Mouse (Mus musculus) liver, embryonic 11.5 days (tissue): Measurements from ENCODE around the gene Tmem44. TPM values are rescaled to one million over a fixed set of nuclear protein-coding genes. Genes with fewer than 3 reads are reported as not detected.

Experiments used
- ATAC-seq: fragments of 200-750 bp; cut with Nextera tagmentation; replicated peaks from 2 replicates; pipeline ENCODE4 v1.8.0; 2017; ENCODE audit warnings: moderate number of reproducible peaks, mild to moderate bottlenecking, moderate TSS enrichment, moderate library complexity; ENCODE audit not compliant: low FRiP score
- DNase-seq: peaks from one replicate; pipeline ENCODE4 v3.0.0-alpha.2; 2017; ENCODE audit warnings: low spot score
- H3K27ac ChIP-seq: fragments of 300-500 bp; sonication (generic); 2 replicates; pipeline ENCODE4 v1.5.1; 2014; ENCODE audit warnings: mild to moderate bottlenecking, low read depth, low read length, control low read depth
- H3K27me3 ChIP-seq: fragments of 300-500 bp; sonication (generic); replicated peaks from 2 replicates; pipeline ENCODE4 v1.6.1; 2014; ENCODE audit warnings: low read length, mixed read lengths; ENCODE audit not compliant: control insufficient read depth, insufficient read depth
- H3K36me3 ChIP-seq: fragments of 300-500 bp; sonication (generic); 2 replicates; pipeline ENCODE4 v1.6.1; 2014; ENCODE audit warnings: mild to moderate bottlenecking, low read length, moderate library complexity, mixed read lengths; ENCODE audit not compliant: control insufficient read depth, insufficient read depth
- H3K4me1 ChIP-seq: fragments of 300-500 bp; sonication (generic); replicated peaks from 2 replicates; pipeline ENCODE4 v1.6.1; 2014; ENCODE audit warnings: low read length, mixed read lengths; ENCODE audit not compliant: control insufficient read depth, insufficient read depth
- H3K4me2 ChIP-seq: fragments of 300-500 bp; sonication (generic); 2 replicates; pipeline ENCODE4 v1.6.1; 2014; ENCODE audit warnings: mild to moderate bottlenecking, control low read depth, moderate library complexity
- H3K4me3 ChIP-seq: fragments of 300-500 bp; sonication (generic); 2 replicates; pipeline ENCODE4 v1.5.1; 2014; ENCODE audit warnings: low read depth, low read length, control low read depth
- H3K9ac ChIP-seq: fragments of 300-500 bp; sonication (generic); 2 replicates; pipeline ENCODE4 v1.6.1; 2014; ENCODE audit warnings: low read depth, low read length, control low read depth
- H3K9me3 ChIP-seq: fragments of 300-500 bp; sonication (generic); 2 replicates; pipeline ENCODE4 v1.6.1; 2016; ENCODE audit warnings: low read length, inconsistent platforms, mixed read lengths; ENCODE audit not compliant: control insufficient read depth
- WGBS: fragments of 180-500 bp; shearing (Covaris S2); extraction: QIAGEN DNeasy Blood & Tissue Kit; methylation state at CpG from one replicate; pipeline ENCODE4 v1.1.7; 2014; 5-methylcytosine and 5-hydroxymethylcytosine counted together
- polyA plus RNA-seq: library from polyadenylated mRNA; unstranded; fragments of >200 nt; fragmentation: Nextera tagmentation; extraction: Ambion mirVana; gene quantifications from 2 replicates; pipeline ENCODE4 v1.2.1, GENCODE M21; 2014

Gene Tmem44
- polyA plus RNA-seq, 1 experiment from 2014 or later = 3.5 TPM

GRCm38 (mm10) chr16:30544693-30545092 is 5.9 kb downstream of the Tmem44 start:
- ATAC-seq = no peak
- Histone ChIP-seq H3K27me3 (peaks cover 17% of the 10 kb centered on the region), H3K4me3 (no peak overlapping the region), H3K9me3 (no peaks in the 10 kb centered on the region), H3K9ac (no peak overlapping the region), H3K4me1 (no peaks in the 10 kb centered on the region), H3K36me3 (no peaks in the 10 kb centered on the region), H3K4me2 (no peak overlapping the region), H3K27ac (no peak overlapping the region)
- WGBS = 60% methylated on average over 4 of the region's 4 CpGs
- no peak for DNase-seq

GRCm38 (mm10) chr16:30543386-30543785 is 7.3 kb downstream of the Tmem44 start:
- ATAC-seq = no peak
- no peak overlapping the region for H3K9ac ChIP-seq
- 83% methylated on average over 9 of the region's 9 CpGs for WGBS
- no peak overlapping the region for H3K4me2 ChIP-seq
- DNase-seq = no peak
- no peaks in the 10 kb centered on the region for H3K36me3 ChIP-seq
- no peaks in the 10 kb centered on the region for H3K4me1 ChIP-seq
- H3K9me3 ChIP-seq = no peaks in the 10 kb centered on the region
- H3K4me3 ChIP-seq = no peak overlapping the region
- peaks cover 5% of the 10 kb centered on the region; the same call in 1 of the 2 replicates for H3K27me3 ChIP-seq
- H3K27ac ChIP-seq = no peak overlapping the region

- ATAC-seq (no peak), DNase-seq (no peak)
- Histone ChIP-seq H3K36me3 (no peaks in the 10 kb centered on the region), H3K9me3 (no peaks in the 10 kb centered on the region), H3K4me1 (no peaks in the 10 kb centered on the region), H3K4me2 (no peak overlapping the region), H3K4me3 (no peak overlapping the region), H3K9ac (no peak overlapping the region), H3K27ac (no peak overlapping the region), H3K27me3 (peaks cover 4% of the 10 kb centered on the region; the same call in 1 of the 2 replicates)
- WGBS = 61% methylated on average over 6 of the region's 6 CpGs
Observed at GRCm38 (mm10) chr16:30542826-30543225, 7.8 kb downstream of the Tmem44 start.

- Histone ChIP-seq H3K4me2 (no peak overlapping the region; the same call in 1 of the 2 replicates), H3K36me3 (no peaks in the 10 kb centered on the region), H3K27me3 (peaks cover 4% of the 10 kb centered on the region; the same call in 1 of the 2 replicates), H3K4me3 (no peak overlapping the region), H3K27ac (no peak overlapping the region), H3K4me1 (no peaks in the 10 kb centered on the region), H3K9me3 (no peaks in the 10 kb centered on the region), H3K9ac (no peak overlapping the region)
- ATAC-seq = no peak; the same call in 1 of the 2 replicates
- DNase-seq = no peak
- WGBS = 63% methylated on average over 20 of the region's 20 CpGs
Observed at GRCm38 (mm10) chr16:30540107-30541001, 10.3 kb downstream of the Tmem44 start.

- H3K27me3 ChIP-seq = peaks cover 4% of the 10 kb centered on the region; the same call in 1 of the 2 replicates
- no peak overlapping the region for H3K4me3 ChIP-seq
- H3K9ac ChIP-seq = no peak overlapping the region
- no peak for DNase-seq
- 23% methylated on average over 10 of the region's 10 CpGs for WGBS
- H3K36me3 ChIP-seq = no peaks in the 10 kb centered on the region
- no peak for ATAC-seq
- H3K9me3 ChIP-seq = no peaks in the 10 kb centered on the region
- H3K4me1 ChIP-seq = no peaks in the 10 kb centered on the region
- H3K4me2 ChIP-seq = no peak overlapping the region
- H3K27ac ChIP-seq = no peak overlapping the region
Observed at GRCm38 (mm10) chr16:30539433-30539832, 11.2 kb downstream of the Tmem44 start.

- Histone ChIP-seq H3K4me3 (no peak overlapping the region), H3K4me2 (no peak overlapping the region), H3K9me3 (no peaks in the 10 kb centered on the region), H3K27ac (no peak overlapping the region), H3K4me1 (0 out of 2 replicates have a peak, but pooled peaks cover 3% of the 10 kb centered on the region), H3K27me3 (peaks cover 12% of the 10 kb centered on the region), H3K9ac (no peak overlapping the region), H3K36me3 (no peaks in the 10 kb centered on the region)
- DNase-seq = no peak
- 33% methylated on average over 1 of the region's 1 CpGs for WGBS
- no peak for ATAC-seq
Observed at GRCm38 (mm10) chr16:30535075-30535474, 15.6 kb downstream of the Tmem44 start.

DNA sequence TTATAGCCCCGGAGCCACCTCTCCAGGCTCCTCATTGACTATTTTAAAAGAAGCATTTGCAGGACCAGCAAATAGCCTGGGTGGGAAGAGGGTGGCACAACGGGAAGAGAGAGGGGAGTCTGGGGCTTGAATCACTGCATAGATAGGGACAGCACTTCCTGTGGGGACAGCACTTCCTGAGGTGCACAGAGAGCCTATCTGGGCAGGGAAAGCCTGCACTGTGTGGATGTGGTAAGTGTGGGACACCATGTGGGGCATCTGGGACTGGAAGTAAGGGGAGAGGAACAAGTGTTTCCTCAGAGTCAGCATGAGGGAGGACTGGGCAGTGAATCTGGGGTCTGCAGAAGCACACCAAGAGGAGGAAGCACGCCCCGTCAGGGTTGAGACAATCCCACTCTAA is 17.1 kb downstream of the Tmem44 start:
- no peak overlapping the region for H3K4me3 ChIP-seq
- H3K4me1 ChIP-seq = 0 out of 2 replicates have a peak, but pooled peaks cover 3% of the 10 kb centered on the region
- 27% methylated on average over 4 of the region's 4 CpGs for WGBS
- H3K27ac ChIP-seq = no peak overlapping the region
- no peak overlapping the region for H3K9ac ChIP-seq
- no peaks in the 10 kb centered on the region for H3K9me3 ChIP-seq
- no peak overlapping the region for H3K4me2 ChIP-seq
- no peaks in the 10 kb centered on the region for H3K36me3 ChIP-seq
- peaks cover 12% of the 10 kb centered on the region; the same call in 1 of the 2 replicates for H3K27me3 ChIP-seq
- ATAC-seq (no peak), DNase-seq (no peak)

DNA sequence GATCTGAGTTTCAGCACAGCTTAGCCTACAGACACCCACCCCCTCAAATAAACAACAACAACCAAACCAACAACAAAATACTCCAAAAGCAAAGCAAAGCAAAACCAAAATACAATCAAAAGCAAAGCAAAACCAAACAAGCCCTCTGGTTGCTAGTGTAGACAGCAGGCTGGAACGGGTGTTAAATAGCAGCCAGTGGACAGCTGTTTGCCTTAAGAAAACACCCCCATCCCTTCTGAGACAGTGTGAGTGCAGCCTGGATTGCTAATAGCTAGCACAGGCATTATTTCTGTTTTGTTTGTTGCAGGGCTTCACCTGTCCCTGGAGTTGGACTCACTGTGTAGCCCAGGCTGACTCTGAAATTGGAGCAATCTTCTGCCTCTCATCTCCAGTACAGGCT is 17.7 kb downstream of the Tmem44 start:
- DNase-seq (no peak), ATAC-seq (no peak)
- WGBS = 54% methylated on average over 1 of the region's 1 CpGs
- Histone ChIP-seq H3K4me1 (0 out of 2 replicates have a peak, but pooled peaks cover 3% of the 10 kb centered on the region), H3K9me3 (no peaks in the 10 kb centered on the region), H3K27ac (no peak overlapping the region), H3K9ac (no peak overlapping the region), H3K4me3 (no peak overlapping the region), H3K27me3 (peaks cover 12% of the 10 kb centered on the region; the same call in 1 of the 2 replicates), H3K4me2 (no peak overlapping the region), H3K36me3 (no peaks in the 10 kb centered on the region)
